Mouse (Mus musculus): Measurements from ENCODE around the gene Ranbp3l. TPM values are rescaled to one million over a fixed set of nuclear protein-coding genes. Genes with fewer than 3 reads are reported as not detected.
A peak's percentile ranks its signal among the peaks of the same experiment; 100 is the strongest.

Ranbp3l gene
- polyA plus RNA-seq, 1 experiment = not detected

GRCm38 (mm10) chr15:9075608-9076200, 108.0 kb downstream of the Ranbp3l start:
- H3K4me3 ChIP-seq (ENCODE audit: control insufficient read depth, low read depth, low read length) = no peak overlapping the region
- TF ChIP-seq CTCF (IDR thresholded peaks at IDR 0.05; ENCODE audit: control insufficient read depth, insufficient read depth, insufficient replicate concordance, low read depth, low read length) (no peak), POLR2A (IDR thresholded peaks at IDR 0.05; ENCODE audit: control insufficient read depth, low read depth, low read length) (no peak)

GRCm38 (mm10) chr15:9078481-9079300, 110.9 kb downstream of the Ranbp3l start:
- TF ChIP-seq CTCF (IDR thresholded peaks at IDR 0.05; ENCODE audit: control insufficient read depth, insufficient read depth, insufficient replicate concordance, low read depth, low read length) = no peak
- TF ChIP-seq POLR2A (IDR thresholded peaks at IDR 0.05; ENCODE audit: control insufficient read depth, low read depth, low read length) = no peak
- 0 out of 2 replicates have a peak overlapping the region, but pooled peaks have one; percentile 17 for H3K27ac ChIP-seq (ENCODE audit: control insufficient read depth, insufficient read depth, low read depth, low read length)
- peaks cover 7% of the 10 kb centered on the region for H3K4me1 ChIP-seq (ENCODE audit: control insufficient read depth, insufficient read depth, low read length)

More at GRCm38 (mm10) chr15:9075608-9076200, 108.0 kb downstream of the Ranbp3l start:
- H3K27ac ChIP-seq (ENCODE audit: control insufficient read depth, insufficient read depth, low read depth, low read length) = no peak overlapping the region
- no peaks in the 10 kb centered on the region for H3K36me3 ChIP-seq (ENCODE audit: control insufficient read depth, insufficient read depth, low read length)
- H3K4me1 ChIP-seq (ENCODE audit: control insufficient read depth, insufficient read depth, low read length) = peaks cover 12% of the 10 kb centered on the region
- no peaks in the 10 kb centered on the region for H3K27me3 ChIP-seq (ENCODE audit: control insufficient read depth, insufficient read depth, low read length)

GRCm38 (mm10) chr15:9079626-9080025, 111.9 kb downstream of the Ranbp3l start:
- TF ChIP-seq CTCF (IDR thresholded peaks at IDR 0.05; ENCODE audit: control insufficient read depth, insufficient read depth, insufficient replicate concordance, low read depth, low read length) = no peak
- TF ChIP-seq POLR2A (IDR thresholded peaks at IDR 0.05; ENCODE audit: control insufficient read depth, low read depth, low read length) = no peak
- Histone ChIP-seq H3K27me3 (ENCODE audit: control insufficient read depth, insufficient read depth, low read length) (no peaks in the 10 kb centered on the region), H3K27ac (ENCODE audit: control insufficient read depth, insufficient read depth, low read depth, low read length) (no peak overlapping the region), H3K36me3 (ENCODE audit: control insufficient read depth, insufficient read depth, low read length) (no peaks in the 10 kb centered on the region), H3K4me3 (ENCODE audit: control insufficient read depth, low read depth, low read length) (no peak overlapping the region), H3K4me1 (ENCODE audit: control insufficient read depth, insufficient read depth, low read length) (peaks cover 5% of the 10 kb centered on the region)

More at GRCm38 (mm10) chr15:9078481-9079300, 110.9 kb downstream of the Ranbp3l start:
- Histone ChIP-seq H3K4me3 (ENCODE audit: control insufficient read depth, low read depth, low read length) (no peak overlapping the region), H3K36me3 (ENCODE audit: control insufficient read depth, insufficient read depth, low read length) (no peaks in the 10 kb centered on the region), H3K27me3 (ENCODE audit: control insufficient read depth, insufficient read depth, low read length) (no peaks in the 10 kb centered on the region)

- no peaks in the 10 kb centered on the region for H3K27me3 ChIP-seq (ENCODE audit: control insufficient read depth, insufficient read depth, low read length)
- TF ChIP-seq CTCF (IDR thresholded peaks at IDR 0.05; ENCODE audit: control insufficient read depth, insufficient read depth, insufficient replicate concordance, low read depth, low read length) (no peak), POLR2A (IDR thresholded peaks at IDR 0.05; ENCODE audit: control insufficient read depth, low read depth, low read length) (no peak)
- H3K36me3 ChIP-seq (ENCODE audit: control insufficient read depth, insufficient read depth, low read length) = no peaks in the 10 kb centered on the region
- H3K27ac ChIP-seq (ENCODE audit: control insufficient read depth, insufficient read depth, low read depth, low read length) = no peak overlapping the region
- peaks cover 3% of the 10 kb centered on the region for H3K4me1 ChIP-seq (ENCODE audit: control insufficient read depth, insufficient read depth, low read length)
- H3K4me3 ChIP-seq (ENCODE audit: control insufficient read depth, low read depth, low read length) = no peak overlapping the region
Observed at GRCm38 (mm10) chr15:9080206-9080605, 112.5 kb downstream of the Ranbp3l start.

- H3K27me3 ChIP-seq (ENCODE audit: control insufficient read depth, insufficient read depth, low read length) = no peaks in the 10 kb centered on the region
- peaks cover 3% of the 10 kb centered on the region for H3K4me1 ChIP-seq (ENCODE audit: control insufficient read depth, insufficient read depth, low read length)
- TF ChIP-seq CTCF (IDR thresholded peaks at IDR 0.05; ENCODE audit: control insufficient read depth, insufficient read depth, insufficient replicate concordance, low read depth, low read length) (no peak), POLR2A (IDR thresholded peaks at IDR 0.05; ENCODE audit: control insufficient read depth, low read depth, low read length) (no peak)
- H3K4me3 ChIP-seq (ENCODE audit: control insufficient read depth, low read depth, low read length) = no peak overlapping the region
- H3K36me3 ChIP-seq (ENCODE audit: control insufficient read depth, insufficient read depth, low read length) = no peaks in the 10 kb centered on the region
- H3K27ac ChIP-seq (ENCODE audit: control insufficient read depth, insufficient read depth, low read depth, low read length) = no peak overlapping the region
Observed at GRCm38 (mm10) chr15:9081294-9081693, 113.5 kb downstream of the Ranbp3l start.

- Histone ChIP-seq H3K27ac (ENCODE audit: control insufficient read depth, insufficient read depth, low read depth, low read length) (no peak overlapping the region), H3K4me1 (ENCODE audit: control insufficient read depth, insufficient read depth, low read length) (peaks cover 3% of the 10 kb centered on the region), H3K4me3 (ENCODE audit: control insufficient read depth, low read depth, low read length) (no peak overlapping the region), H3K27me3 (ENCODE audit: control insufficient read depth, insufficient read depth, low read length) (no peaks in the 10 kb centered on the region), H3K36me3 (ENCODE audit: control insufficient read depth, insufficient read depth, low read length) (no peaks in the 10 kb centered on the region)
- TF ChIP-seq CTCF (IDR thresholded peaks at IDR 0.05; ENCODE audit: control insufficient read depth, insufficient read depth, insufficient replicate concordance, low read depth, low read length) (no peak), POLR2A (IDR thresholded peaks at IDR 0.05; ENCODE audit: control insufficient read depth, low read depth, low read length) (no peak)
Observed at GRCm38 (mm10) chr15:9082753-9083152, 115.0 kb downstream of the Ranbp3l start.

GRCm38 (mm10) chr15:9086813-9087212, 119.1 kb downstream of the Ranbp3l start:
- TF ChIP-seq CTCF (IDR thresholded peaks at IDR 0.05; ENCODE audit: control insufficient read depth, insufficient read depth, insufficient replicate concordance, low read depth, low read length) (no peak), POLR2A (IDR thresholded peaks at IDR 0.05; ENCODE audit: control insufficient read depth, low read depth, low read length) (no peak)
- Histone ChIP-seq H3K36me3 (ENCODE audit: control insufficient read depth, insufficient read depth, low read length) (peaks cover 2% of the 10 kb centered on the region), H3K27me3 (ENCODE audit: control insufficient read depth, insufficient read depth, low read length) (no peaks in the 10 kb centered on the region), H3K4me3 (ENCODE audit: control insufficient read depth, low read depth, low read length) (no peak overlapping the region), H3K27ac (ENCODE audit: control insufficient read depth, insufficient read depth, low read depth, low read length) (no peak overlapping the region), H3K4me1 (ENCODE audit: control insufficient read depth, insufficient read depth, low read length) (peaks cover 2% of the 10 kb centered on the region; the same call in 1 of the 2 replicates)
